Mouse (Mus musculus) intestine, embryonic 16.5 days (tissue): ENCODE measurements around the gene Ltbp1. TPM values are rescaled to one million over a fixed set of nuclear protein-coding genes. Genes with fewer than 3 reads are reported as not detected.

Source experiments
- ATAC-seq: fragments of 200-750 bp; cut with Nextera tagmentation; 2 replicates; pipeline ENCODE4 v1.8.0; 2017; ENCODE audit warnings: moderate TSS enrichment, moderate library complexity
- H3K27ac ChIP-seq: fragments of 300-500 bp; sonication (generic); 2 replicates; pipeline ENCODE4 v1.5.1; 2014; ENCODE audit warnings: mild to moderate bottlenecking, low read length
- H3K27me3 ChIP-seq: fragments of 300-500 bp; sonication (generic); replicated peaks from 2 replicates; pipeline ENCODE4 v1.6.1; 2014; ENCODE audit warnings: low read length, control low read depth, mixed read lengths; ENCODE audit not compliant: control insufficient read depth, insufficient read depth
- H3K36me3 ChIP-seq: fragments of 300-500 bp; sonication (generic); 2 replicates; pipeline ENCODE4 v1.6.1; 2014; ENCODE audit warnings: low read length, control low read depth; ENCODE audit not compliant: control insufficient read depth, insufficient read depth
- H3K4me1 ChIP-seq: fragments of 300-500 bp; sonication (generic); 2 replicates; pipeline ENCODE4 v1.6.1; 2014; ENCODE audit warnings: low read length, control low read depth, mixed read lengths; ENCODE audit not compliant: control insufficient read depth, insufficient read depth
- H3K4me2 ChIP-seq: fragments of 300-500 bp; sonication (generic); 2 replicates; pipeline ENCODE4 v1.6.1; 2014; ENCODE audit warnings: low read depth, low read length, control low read depth
- H3K4me3 ChIP-seq: fragments of 300-500 bp; sonication (generic); 2 replicates; pipeline ENCODE4 v1.5.1; 2014; ENCODE audit warnings: mild to moderate bottlenecking, low read length
- H3K9ac ChIP-seq: fragments of 300-500 bp; sonication (generic); 2 replicates; pipeline ENCODE4 v1.6.1; 2014; ENCODE audit warnings: low read depth, low read length
- H3K9me3 ChIP-seq: fragments of 300-500 bp; sonication (generic); 2 replicates; pipeline ENCODE4 v1.6.1; 2016; ENCODE audit warnings: low read length, control low read depth; ENCODE audit not compliant: control insufficient read depth
- WGBS: fragments of 180-500 bp; shearing (Covaris S2); extraction: QIAGEN DNeasy Blood & Tissue Kit; methylation state at CpG from one replicate; pipeline ENCODE4 v1.1.7; 2014; 5-methylcytosine and 5-hydroxymethylcytosine counted together
- polyA plus RNA-seq: library from polyadenylated mRNA; unstranded; fragments of >200 nt; fragmentation: Nextera tagmentation; extraction: Ambion mirVana; gene quantifications from 2 replicates; pipeline ENCODE4 v1.2.1, GENCODE M21; 2015

Gene Ltbp1
- polyA plus RNA-seq, 1 experiment from 2014 or later, result 12.2 TPM

GRCm38 (mm10) chr17:75239545-75239944 lies 234.2 kb downstream of the Ltbp1 start:
- no peak for ATAC-seq
- no peaks in the 10 kb centered on the region for H3K36me3 ChIP-seq

GRCm38 (mm10) chr17:75242086-75242485 lies 236.7 kb downstream of the Ltbp1 start:
- Histone ChIP-seq H3K27me3 (no peaks in the 10 kb centered on the region), H3K4me2 (no peak overlapping the region), H3K36me3 (no peaks in the 10 kb centered on the region), H3K4me3 (no peak overlapping the region), H3K9ac (no peak overlapping the region), H3K27ac (no peak overlapping the region), H3K4me1 (no peaks in the 10 kb centered on the region), H3K9me3 (no peaks in the 10 kb centered on the region)
- WGBS, result 96% methylated on average over 1 of the region's 1 CpGs
- ATAC-seq, result no peak

More at GRCm38 (mm10) chr17:75239545-75239944, 234.2 kb downstream of the Ltbp1 start:
- no peaks in the 10 kb centered on the region for H3K27me3 ChIP-seq
- H3K27ac ChIP-seq, result no peak overlapping the region
- no peak overlapping the region for H3K9ac ChIP-seq
- no peaks in the 10 kb centered on the region for H3K4me1 ChIP-seq
- H3K9me3 ChIP-seq, result no peaks in the 10 kb centered on the region
- no peak overlapping the region for H3K4me3 ChIP-seq
- 84% methylated on average over 3 of the region's 3 CpGs for WGBS
- no peak overlapping the region for H3K4me2 ChIP-seq

- H3K9me3 ChIP-seq, result no peaks in the 10 kb centered on the region
- H3K4me1 ChIP-seq, result no peaks in the 10 kb centered on the region
- no peak overlapping the region for H3K4me2 ChIP-seq
- ATAC-seq, result no peak
- 50% methylated on average over 1 of the region's 1 CpGs for WGBS
- H3K27me3 ChIP-seq, result no peaks in the 10 kb centered on the region
- no peak overlapping the region for H3K9ac ChIP-seq
- no peak overlapping the region for H3K4me3 ChIP-seq
- no peaks in the 10 kb centered on the region for H3K36me3 ChIP-seq
- no peak overlapping the region for H3K27ac ChIP-seq
Observed at GRCm38 (mm10) chr17:75243221-75243620, 237.9 kb downstream of the Ltbp1 start.

- WGBS, result 86% methylated on average over 3 of the region's 3 CpGs
- no peak overlapping the region for H3K4me2 ChIP-seq
- H3K4me3 ChIP-seq, result no peak overlapping the region
- H3K4me1 ChIP-seq, result no peaks in the 10 kb centered on the region
- no peak overlapping the region for H3K27ac ChIP-seq
- H3K9me3 ChIP-seq, result no peaks in the 10 kb centered on the region
- no peaks in the 10 kb centered on the region for H3K36me3 ChIP-seq
- ATAC-seq, result no peak
- no peaks in the 10 kb centered on the region for H3K27me3 ChIP-seq
- no peak overlapping the region for H3K9ac ChIP-seq
Observed at GRCm38 (mm10) chr17:75244148-75244547, 238.8 kb downstream of the Ltbp1 start.

- H3K9me3 ChIP-seq, result no peaks in the 10 kb centered on the region
- H3K4me3 ChIP-seq, result no peak overlapping the region
- H3K27me3 ChIP-seq, result no peaks in the 10 kb centered on the region
- WGBS, result 92% methylated on average over 7 of the region's 7 CpGs
- no peak overlapping the region for H3K27ac ChIP-seq
- H3K9ac ChIP-seq, result no peak overlapping the region
- H3K36me3 ChIP-seq, result no peaks in the 10 kb centered on the region
- H3K4me1 ChIP-seq, result no peaks in the 10 kb centered on the region
- ATAC-seq, result no peak
- no peak overlapping the region for H3K4me2 ChIP-seq
Observed at GRCm38 (mm10) chr17:75245085-75245484, 239.7 kb downstream of the Ltbp1 start.

- Histone ChIP-seq H3K9me3 (no peaks in the 10 kb centered on the region), H3K4me3 (no peak overlapping the region), H3K36me3 (no peaks in the 10 kb centered on the region), H3K27ac (no peak overlapping the region), H3K9ac (no peak overlapping the region), H3K27me3 (no peaks in the 10 kb centered on the region), H3K4me2 (no peak overlapping the region), H3K4me1 (no peaks in the 10 kb centered on the region)
- no peak for ATAC-seq
- WGBS, result 50% methylated on average over 10 of the region's 10 CpGs
Observed at GRCm38 (mm10) chr17:75248632-75249031, 243.3 kb downstream of the Ltbp1 start.

GRCm38 (mm10) chr17:75250571-75250970 lies 245.2 kb downstream of the Ltbp1 start:
- H3K4me1 ChIP-seq, result no peaks in the 10 kb centered on the region
- WGBS, result 73% methylated on average over 6 of the region's 6 CpGs
- no peak overlapping the region for H3K4me2 ChIP-seq
- no peak overlapping the region for H3K9ac ChIP-seq
- no peak overlapping the region for H3K27ac ChIP-seq
- ATAC-seq, result no peak
- no peaks in the 10 kb centered on the region for H3K9me3 ChIP-seq
- H3K4me3 ChIP-seq, result no peak overlapping the region
- no peaks in the 10 kb centered on the region for H3K27me3 ChIP-seq
- H3K36me3 ChIP-seq, result no peaks in the 10 kb centered on the region

- H3K9ac ChIP-seq, result no peak overlapping the region
- no peak overlapping the region for H3K4me3 ChIP-seq
- no peaks in the 10 kb centered on the region for H3K27me3 ChIP-seq
- no peak for ATAC-seq
- H3K36me3 ChIP-seq, result no peaks in the 10 kb centered on the region
- no peak overlapping the region for H3K27ac ChIP-seq
- 92% methylated on average over 6 of the region's 6 CpGs for WGBS
- H3K9me3 ChIP-seq, result no peaks in the 10 kb centered on the region
- H3K4me1 ChIP-seq, result no peaks in the 10 kb centered on the region
- H3K4me2 ChIP-seq, result no peak overlapping the region
Observed at GRCm38 (mm10) chr17:75251094-75251493, 245.7 kb downstream of the Ltbp1 start.

- Histone ChIP-seq H3K4me2 (no peak overlapping the region), H3K9ac (no peak overlapping the region), H3K36me3 (no peaks in the 10 kb centered on the region), H3K4me3 (no peak overlapping the region), H3K27me3 (no peaks in the 10 kb centered on the region), H3K4me1 (no peaks in the 10 kb centered on the region), H3K9me3 (no peaks in the 10 kb centered on the region), H3K27ac (no peak overlapping the region)
- no peak for ATAC-seq
- WGBS, result 96% methylated on average over 5 of the region's 5 CpGs
Observed at GRCm38 (mm10) chr17:75252540-75252939, 247.2 kb downstream of the Ltbp1 start.

- WGBS, result 69% methylated on average over 6 of the region's 6 CpGs
- Histone ChIP-seq H3K27ac (no peak overlapping the region), H3K4me3 (no peak overlapping the region), H3K27me3 (no peaks in the 10 kb centered on the region), H3K4me2 (no peak overlapping the region), H3K9ac (no peak overlapping the region), H3K4me1 (no peaks in the 10 kb centered on the region), H3K36me3 (no peaks in the 10 kb centered on the region), H3K9me3 (no peaks in the 10 kb centered on the region)
- ATAC-seq, result no peak
Observed at GRCm38 (mm10) chr17:75254909-75255308, 249.5 kb downstream of the Ltbp1 start.
